Comparison of ENCODE assay signal across 13 mouse cellular contexts in the genomic region with DNA sequence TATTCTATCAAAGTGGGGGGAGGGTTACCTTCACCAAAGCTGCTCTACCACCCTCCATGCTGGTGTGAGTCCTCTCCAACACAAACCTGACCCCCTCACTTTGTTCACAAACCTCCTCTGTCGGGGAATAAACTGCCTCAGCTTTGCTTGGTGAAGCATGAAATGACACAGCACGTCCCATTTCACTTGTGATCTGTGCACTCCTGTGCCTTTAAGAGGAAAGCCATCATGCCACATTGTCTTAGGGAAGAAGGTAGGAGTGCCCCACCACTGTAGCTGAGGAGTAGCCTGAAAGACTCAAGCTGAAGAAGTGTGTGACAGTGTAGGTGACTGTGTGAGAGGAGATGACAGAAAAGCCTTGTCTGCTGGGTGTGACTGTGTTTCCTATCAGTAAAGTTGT. TPM values are rescaled to one million over a fixed set of nuclear protein-coding genes. Genes with fewer than 3 reads are reported as not detected.
A peak's percentile ranks its signal among the peaks of the same experiment; 100 is the strongest.
DNase-seq lines count a peak whose midpoint lies in the region; ATAC-seq and TF ChIP-seq lines count a peak whose summit lies in the region.
"Had no signal": no experiment of that assay in that cellular context is flagged by ENCODE, and none has a peak within 500 bp of the region (broad histone marks: within the 10 kb centered on the region; RNA-seq: fewer than 3 reads in every experiment).

No protein-coding gene starts in this region.

- 0 out of 2 replicates have a peak overlapping the region, but pooled peaks have one; percentile 28 for H3K9ac ChIP-seq in heart, embryonic 11.5 days (ENCODE audit: low read depth, low read length)
- peak overlapping the region; percentile 9; the same call in 1 of the 2 replicates for H3K9ac ChIP-seq in lung, embryonic 14.5 days
- H3K9ac ChIP-seq in liver, postnatal 0 days (replicated peaks), result peak overlapping the region; percentile 31; the same call in 1 of the 2 replicates
- H3K9ac ChIP-seq: limb, embryonic 15.5 days had no signal

- no peak for TF ChIP-seq EP300 in liver, postnatal 0 days (IDR thresholded peaks at IDR 0.05; ENCODE audit: low read depth)

- H3K27me3 ChIP-seq in heart, embryonic 11.5 days (ENCODE audit: control insufficient read depth, insufficient read depth, low read length), result no peaks in the 10 kb centered on the region
- no peaks in the 10 kb centered on the region for H3K27me3 ChIP-seq in lung, embryonic 14.5 days (ENCODE audit: insufficient read depth, low read length)
- H3K27me3 ChIP-seq in liver, postnatal 0 days (ENCODE audit: insufficient read depth, low read length), result no peaks in the 10 kb centered on the region
- H3K27me3 ChIP-seq: limb, embryonic 15.5 days had no signal

- H3K4me3 ChIP-seq in heart, embryonic 11.5 days (ENCODE audit: low read depth, low read length), result no peak overlapping the region
- no peak overlapping the region for H3K4me3 ChIP-seq in lung, embryonic 14.5 days (ENCODE audit: low read depth, low read length)
- no peak overlapping the region for H3K4me3 ChIP-seq in liver, postnatal 0 days (ENCODE audit: low read depth, low read length)
- H3K4me3 ChIP-seq: limb, embryonic 15.5 days had no signal

- H3K36me3 ChIP-seq in heart, embryonic 11.5 days (ENCODE audit: control insufficient read depth, insufficient read depth, low read length), result no peaks in the 10 kb centered on the region
- H3K36me3 ChIP-seq in lung, embryonic 14.5 days (ENCODE audit: insufficient read depth), result no peaks in the 10 kb centered on the region
- no peaks in the 10 kb centered on the region for H3K36me3 ChIP-seq in liver, postnatal 0 days (replicated peaks; ENCODE audit: insufficient read depth, low read length)
- H3K36me3 ChIP-seq: limb, embryonic 15.5 days had no signal

- peaks cover 25% of the 10 kb centered on the region for H3K4me1 ChIP-seq in heart, embryonic 11.5 days (ENCODE audit: control insufficient read depth, insufficient read depth, low read length)
- H3K4me1 ChIP-seq in lung, embryonic 14.5 days (ENCODE audit: insufficient read depth), result peaks cover 19% of the 10 kb centered on the region; the same call in 1 of the 2 replicates
- peaks cover 38% of the 10 kb centered on the region for H3K4me1 ChIP-seq in liver, postnatal 0 days (ENCODE audit: insufficient read depth)

- ATAC-seq in heart, embryonic 11.5 days (replicated peaks; ENCODE audit: insufficient number of reproducible peaks, low FRiP score, low TSS enrichment), result no peak
- no peak for ATAC-seq in lung, embryonic 14.5 days (ENCODE audit: insufficient read depth)
- ATAC-seq in liver, postnatal 0 days, result no peak
- ATAC-seq: hindbrain, postnatal 0 days had no signal

- 48% methylated on average over 2 of the region's 2 CpGs for WGBS in heart, embryonic 11.5 days (ENCODE audit: insufficient replicate concordance)
- 52% methylated on average over 2 of the region's 2 CpGs for WGBS in lung, embryonic 14.5 days
- WGBS in liver, postnatal 0 days (ENCODE audit: insufficient replicate concordance), result 66% methylated on average over 2 of the region's 2 CpGs

- TF ChIP-seq CTCF in lung, embryonic 14.5 days (IDR thresholded peaks at IDR 0.05; ENCODE audit: low read depth), result no peak
- no peak for TF ChIP-seq CTCF in liver, postnatal 0 days (IDR thresholded peaks at IDR 0.05; ENCODE audit: low read depth)

- intact Hi-C loops in heart, postnatal 36 days (cut with DNase I), result no loop called here
- intact Hi-C loops in left cerebral cortex, postnatal 25 days (cut with DNase I), result no loop called here

- no peaks in the 10 kb centered on the region for H3K9me3 ChIP-seq in heart, embryonic 11.5 days (replicated peaks; ENCODE audit: control insufficient read depth, low read length)
- H3K9me3 ChIP-seq in lung, embryonic 14.5 days (ENCODE audit: low read depth, low read length), result no peaks in the 10 kb centered on the region
- H3K9me3 ChIP-seq in liver, postnatal 0 days (ENCODE audit: low read length), result no peaks in the 10 kb centered on the region
- H3K9me3 ChIP-seq: limb, embryonic 15.5 days had no signal

- peak overlapping the region; percentile 46; the same call in 1 of the 2 replicates for H3K27ac ChIP-seq in heart, embryonic 11.5 days (ENCODE audit: low read depth, low read length)
- H3K27ac ChIP-seq in lung, embryonic 14.5 days (ENCODE audit: low read depth), result no peak overlapping the region
- H3K27ac ChIP-seq in liver, postnatal 0 days (ENCODE audit: low read depth), result no peak overlapping the region
- H3K27ac ChIP-seq: hindbrain, postnatal 0 days; limb, embryonic 15.5 days had no signal

- no peak for DNase-seq in heart, postnatal 36 days
- no peak for DNase-seq in lung, embryonic 14.5 days
- no peak for DNase-seq in lung, postnatal 10 days
- DNase-seq in c-Kit-positive CD71-positive TER-119-positive erythroid progenitor cells, embryonic 14.5 days (ENCODE audit: low spot score), result peak; percentile 35
- DNase-seq in liver, postnatal 0 days, result no peak
- no peak for DNase-seq in left cerebral cortex, postnatal 25 days (ENCODE audit: low spot score in 2 of 2)
- DNase-seq: adrenal gland, postnatal 10 days; gastrocnemius, postnatal 14 days; kidney, postnatal 25 days; thymus, postnatal 14 days had no signal

- no peak overlapping the region; the same call in 1 of the 2 replicates for H3K4me2 ChIP-seq in heart, embryonic 11.5 days
- H3K4me2 ChIP-seq in lung, embryonic 14.5 days, result no peak overlapping the region
- peak overlapping the region; percentile 70 for H3K4me2 ChIP-seq in liver, postnatal 0 days (ENCODE audit: low read depth, low read length)
- H3K4me2 ChIP-seq: limb, embryonic 15.5 days had no signal

RNA-seq across cellular contexts. Expression of a gene that starts 4.5 kb away (rescaled TPM):
- 3.3 and 5.4 TPM in 2 replicates for polyA plus RNA-seq in heart, embryonic 11.5 days (2014; fragmentation: Nextera tagmentation; extraction: Ambion mirVana)
- 10 to 100 TPM in 1 of 2 experiments, 1 to 10 TPM in 1; 8.3 to 10.5 TPM for total RNA-seq in heart, postnatal 36 days (2021)
- 5.9 and 6.4 TPM in 2 replicates for polyA plus RNA-seq in lung, embryonic 14.5 days (2014; fragmentation: Nextera tagmentation; extraction: Ambion mirVana)
- polyA plus RNA-seq in liver, postnatal 0 days (2015; fragmentation: Nextera tagmentation; extraction: Ambion mirVana), result 4.1 and 4.9 TPM in 2 replicates
- 1 to 10 TPM; 5.4 to 5.9 TPM for total RNA-seq in left cerebral cortex, postnatal 25 days (2021)

RNA-seq across cellular contexts. Expression of a gene that starts 4.7 kb away (rescaled TPM):
- polyA plus RNA-seq in heart, embryonic 11.5 days (2014; fragmentation: Nextera tagmentation; extraction: Ambion mirVana), result 3.6 and 5.5 TPM in 2 replicates
- total RNA-seq in heart, postnatal 36 days (2021), result 10 to 100 TPM; 32.1 to 35.4 TPM
- polyA plus RNA-seq in lung, embryonic 14.5 days (2014; fragmentation: Nextera tagmentation; extraction: Ambion mirVana), result 10.8 and 11.9 TPM in 2 replicates
- 9.4 and 13.8 TPM in 2 replicates for polyA plus RNA-seq in liver, postnatal 0 days (2015; fragmentation: Nextera tagmentation; extraction: Ambion mirVana)
- 10 to 100 TPM; 18.3 to 24.3 TPM for total RNA-seq in left cerebral cortex, postnatal 25 days (2021)

RNA-seq across cellular contexts. Expression of a gene that starts 5.8 kb away (rescaled TPM):
- polyA plus RNA-seq in heart, embryonic 11.5 days (2014; fragmentation: Nextera tagmentation; extraction: Ambion mirVana), result not detected in 2 replicates
- 1 to 10 TPM; 1.9 to 2.3 TPM for total RNA-seq in heart, postnatal 36 days (2021)
- not detected in 2 replicates for polyA plus RNA-seq in lung, embryonic 14.5 days (2014; fragmentation: Nextera tagmentation; extraction: Ambion mirVana)
- 0.46 TPM in 1 of 2 replicates, not detected in the other for polyA plus RNA-seq in liver, postnatal 0 days (2015; fragmentation: Nextera tagmentation; extraction: Ambion mirVana)
- 1 to 10 TPM; 4.8 to 8.9 TPM for total RNA-seq in left cerebral cortex, postnatal 25 days (2021)
- polyA plus RNA-seq: hindbrain, postnatal 0 days; limb, embryonic 15.5 days had no signal

RNA-seq across cellular contexts. Expression of a gene that starts 5.9 kb away (rescaled TPM):
- polyA plus RNA-seq in heart, embryonic 11.5 days (2014; fragmentation: Nextera tagmentation; extraction: Ambion mirVana), result 47.5 and 49.6 TPM in 2 replicates
- 10 to 100 TPM; 25.1 to 26.9 TPM for total RNA-seq in heart, postnatal 36 days (2021)
- polyA plus RNA-seq in lung, embryonic 14.5 days (2014; fragmentation: Nextera tagmentation; extraction: Ambion mirVana), result 57.6 and 68.0 TPM in 2 replicates
- polyA plus RNA-seq in liver, postnatal 0 days (2015; fragmentation: Nextera tagmentation; extraction: Ambion mirVana), result 49.2 and 49.3 TPM in 2 replicates
- total RNA-seq in left cerebral cortex, postnatal 25 days (2021), result 10 to 100 TPM; 15.6 to 16.9 TPM

RNA-seq across cellular contexts. Expression of a gene that starts 13.5 kb away (rescaled TPM):
- 1.8 and 2.6 TPM in 2 replicates for polyA plus RNA-seq in heart, embryonic 11.5 days (2014; fragmentation: Nextera tagmentation; extraction: Ambion mirVana)
- total RNA-seq in heart, postnatal 36 days (2021), result 10 to 100 TPM in 1 of 2 experiments, 1 to 10 TPM in 1; 8.9 to 10.6 TPM
- 11.5 and 14.4 TPM in 2 replicates for polyA plus RNA-seq in lung, embryonic 14.5 days (2014; fragmentation: Nextera tagmentation; extraction: Ambion mirVana)
- polyA plus RNA-seq in liver, postnatal 0 days (2015; fragmentation: Nextera tagmentation; extraction: Ambion mirVana), result 5.0 and 8.1 TPM in 2 replicates
- 1 to 10 TPM; 5.6 to 7.5 TPM for total RNA-seq in left cerebral cortex, postnatal 25 days (2021)
